Mouse (Mus musculus) MEL (cell line): ENCODE measurements around the gene Magi2. TPM values are rescaled to one million over a fixed set of nuclear protein-coding genes. Genes with fewer than 3 reads are reported as not detected.

Source experiments
- DNase-seq: peaks from one replicate; pipeline ENCODE4 v3.0.0; 2011; ENCODE audit warnings: low read depth, low spot score
- H3K27ac ChIP-seq: 2 replicates; pipeline ENCODE4 v1.5.1; 2012; ENCODE audit warnings: low read depth, mild to moderate bottlenecking, control low read depth, low read length, moderate library complexity; ENCODE audit not compliant: control insufficient read depth
- H3K27me3 ChIP-seq, 2 experiments: fragments of 150-350 bp in 1 of 2; sonication (generic) in 1 of 2; 2 replicates each; pipeline ENCODE4 v1.6.1; 2012; ENCODE audit warnings: low read length in 2 of 2, mild to moderate bottlenecking in 2 of 2, improper control_type of control experiment in 1 of 2, moderate library complexity in 1 of 2; ENCODE audit not compliant: insufficient read depth in 2 of 2, control insufficient read depth in 1 of 2
- H3K36me3 ChIP-seq, 2 experiments: 2 replicates each; pipeline ENCODE4 v1.6.1; 2012 to 2014; ENCODE audit warnings: low read length in 2 of 2, improper control_type of control experiment in 1 of 2, inconsistent platforms in 1 of 2, mild to moderate bottlenecking in 1 of 2; ENCODE audit not compliant: insufficient read depth in 2 of 2, control insufficient read depth in 1 of 2
- H3K4me1 ChIP-seq, 2 experiments: fragments of 150-350 bp in 1 of 2; sonication (generic) in 1 of 2; 2 replicates each; pipeline ENCODE4 v1.6.1; 2012; ENCODE audit warnings: low read length in 2 of 2, improper control_type of control experiment in 1 of 2, mild to moderate bottlenecking in 1 of 2; ENCODE audit not compliant: insufficient read depth in 2 of 2, control insufficient read depth in 1 of 2
- H3K4me3 ChIP-seq, 2 experiments: fragments of 150-350 bp in 1 of 2; sonication (generic) in 1 of 2; 2 replicates each; pipeline ENCODE4 v1.5.1; 2012; ENCODE audit warnings: low read depth in 2 of 2, low read length in 2 of 2, mild to moderate bottlenecking in 2 of 2, moderate library complexity in 2 of 2, control low read depth in 1 of 2, improper control_type of control experiment in 1 of 2; ENCODE audit not compliant: control insufficient read depth in 1 of 2, insufficient read depth in 1 of 2
- H3K79me2 ChIP-seq: 2 replicates; pipeline ENCODE4 v1.6.1; 2012; ENCODE audit warnings: mild to moderate bottlenecking, low read length, moderate library complexity; ENCODE audit not compliant: control insufficient read depth, poor library complexity, insufficient read depth
- H3K9ac ChIP-seq: 2 replicates; pipeline ENCODE4 v1.6.1; 2012; ENCODE audit warnings: low read depth, mild to moderate bottlenecking, control low read depth, low read length, moderate library complexity; ENCODE audit not compliant: control insufficient read depth, poor library complexity, severe bottlenecking
- H3K9me3 ChIP-seq: fragments of 150-350 bp; sonication (generic); replicated peaks from 2 replicates; pipeline ENCODE4 v1.6.1; 2012; ENCODE audit warnings: mild to moderate bottlenecking, low read length, improper control_type of control experiment, moderate library complexity; ENCODE audit not compliant: insufficient read depth
- CTCF ChIP-seq, 3 experiments: IDR thresholded peaks in 2 of 3; conservative IDR thresholded peaks in 1 of 3; 2 replicates each; pipeline ENCODE4 v1.5.1; 2011 to 2012; ENCODE audit warnings: low read length in 3 of 3, low read depth in 2 of 3, mild to moderate bottlenecking in 2 of 3, improper control_type of control experiment in 1 of 3, inconsistent platforms in 1 of 3, mixed read lengths in 1 of 3, moderate library complexity in 1 of 3; ENCODE audit not compliant: control insufficient read depth in 1 of 3, insufficient read depth in 1 of 3, poor library complexity in 1 of 3, severe bottlenecking in 1 of 3
- ELF1 ChIP-seq: IDR thresholded peaks from 2 replicates; pipeline ENCODE4 v1.6.1; 2014; ENCODE audit warnings: low read depth, mild to moderate bottlenecking, inconsistent platforms, low read length, improper control_type of control experiment, moderate library complexity
- GATA1 ChIP-seq: IDR thresholded peaks from 2 replicates; pipeline ENCODE4 v1.6.1; 2011; ENCODE audit warnings: low read depth, low read length, improper control_type of control experiment
- MAZ ChIP-seq: IDR thresholded peaks from 2 replicates; pipeline ENCODE4 v1.6.1; 2012; ENCODE audit warnings: low read depth, mild to moderate bottlenecking, inconsistent platforms, low read length, improper control_type of control experiment
- NRF1 ChIP-seq: IDR thresholded peaks from 2 replicates; pipeline ENCODE4 v1.6.1; 2014; ENCODE audit warnings: low read depth, mild to moderate bottlenecking, inconsistent platforms, low read length, improper control_type of control experiment, moderate library complexity; ENCODE audit not compliant: poor library complexity, insufficient read depth, severe bottlenecking
- POLR2A ChIP-seq, 2 experiments: IDR thresholded peaks; 2 replicates each; pipeline ENCODE4 v1.6.1; 2011 to 2012; ENCODE audit warnings: low read length in 2 of 2, mild to moderate bottlenecking in 2 of 2, control low read depth in 1 of 2, improper control_type of control experiment in 1 of 2, low read depth in 1 of 2, moderate library complexity in 1 of 2; ENCODE audit not compliant: control insufficient read depth in 1 of 2, insufficient read depth in 1 of 2, poor library complexity in 1 of 2
- POLR2AphosphoS5 ChIP-seq: IDR thresholded peaks from 2 replicates; pipeline ENCODE4 v1.6.1; 2012; ENCODE audit warnings: low read depth, borderline replicate concordance, mild to moderate bottlenecking, inconsistent platforms, low read length, moderate library complexity, mixed read lengths
- RAD21 ChIP-seq: IDR thresholded peaks from 2 replicates; pipeline ENCODE4 v1.6.1; 2011; ENCODE audit warnings: mild to moderate bottlenecking, low read depth, low read length, improper control_type of control experiment
- SMC3 ChIP-seq: IDR thresholded peaks from 2 replicates; pipeline ENCODE4 v1.6.1; 2011; ENCODE audit warnings: low read depth, low read length, improper control_type of control experiment
- TAL1 ChIP-seq: IDR thresholded peaks from 2 replicates; pipeline ENCODE4 v1.6.1; 2012; ENCODE audit warnings: mild to moderate bottlenecking, inconsistent platforms, low read length, moderate library complexity, mixed read lengths
- TBP ChIP-seq: IDR thresholded peaks from 2 replicates; pipeline ENCODE4 v1.8.0; 2011; ENCODE audit warnings: low read depth, low read length, improper control_type of control experiment
- UBTF ChIP-seq: IDR thresholded peaks from 2 replicates; pipeline ENCODE4 v1.6.1; 2012; ENCODE audit warnings: low read depth, mild to moderate bottlenecking, inconsistent platforms, low read length, improper control_type of control experiment, moderate library complexity, borderline replicate concordance; ENCODE audit not compliant: insufficient read depth
- USF2 ChIP-seq, 2 experiments: IDR thresholded peaks; 2 replicates each; pipeline ENCODE4 v1.6.1; 2011 to 2012; ENCODE audit warnings: improper control_type of control experiment in 2 of 2, low read length in 2 of 2, borderline replicate concordance in 1 of 2, inconsistent platforms in 1 of 2, low read depth in 1 of 2, mild to moderate bottlenecking in 1 of 2; ENCODE audit not compliant: insufficient read depth in 1 of 2
- ZC3H11A ChIP-seq: IDR thresholded peaks from 2 replicates; pipeline ENCODE4 v1.6.1; 2012; ENCODE audit warnings: low read depth, mild to moderate bottlenecking, inconsistent platforms, low read length, improper control_type of control experiment
- ZMIZ1 ChIP-seq: IDR thresholded peaks from 2 replicates; pipeline ENCODE4 v1.6.1; 2012; ENCODE audit warnings: low read depth, mild to moderate bottlenecking, inconsistent platforms, low read length, improper control_type of control experiment, moderate library complexity
- ZNF384 ChIP-seq: IDR thresholded peaks from 2 replicates; pipeline ENCODE4 v1.6.1; 2012; ENCODE audit warnings: low read depth, mild to moderate bottlenecking, inconsistent platforms, low read length, improper control_type of control experiment
- polyA plus RNA-seq, 2 experiments: library from polyadenylated mRNA; stranded (reverse) in 1 of 2; unstranded in 1 of 2; fragments of >175 nt in 1 of 2; fragments of >200 nt in 1 of 2; gene quantifications; 2 replicates each; pipeline versions ENCODE4 v1.2.1 to v1.2.4; 2012; ENCODE audit warnings: low replicate concordance in 2 of 2, low read depth in 1 of 2; ENCODE audit not compliant: insufficient read length in 2 of 2, insufficient read depth in 1 of 2, missing spikeins in 1 of 2
- total RNA-seq: library from RNA; depleted of rRNA; stranded (reverse); fragments of 300-350 nt; gene quantifications from 2 replicates; pipeline ENCODE4 v1.2.3, GENCODE M21; 2012

The Magi2 gene
- total and polyA plus RNA-seq, 3 experiments = 0.46 to 0.47 TPM; not detected in 1

- H3K36me3 ChIP-seq = no peaks in the 10 kb centered on the region
- no peaks in the 10 kb centered on the region for H3K79me2 ChIP-seq
- no peaks in the 10 kb centered on the region for H3K27me3 ChIP-seq
- no peaks in the 10 kb centered on the region for H3K9me3 ChIP-seq
- no peak for TF ChIP-seq NRF1
- no peak for TF ChIP-seq UBTF
- TF ChIP-seq ELF1 = no peak
- no peak for TF ChIP-seq TAL1
- TF ChIP-seq ZMIZ1 = no peak
- TF ChIP-seq ZNF384 = peak; percentile 24; the same call in 1 of the 2 replicates
- TF ChIP-seq POLR2AphosphoS5 = no peak
- TF ChIP-seq POLR2A (IDR thresholded peaks at IDR 0.05; ENCODE audit: control insufficient read depth in 1 of 2, insufficient read depth in 1 of 2, low read depth in 1 of 2, low read length in 2 of 2, poor library complexity in 1 of 2) = no peak
- TF ChIP-seq ZC3H11A = peak; percentile 53
- TF ChIP-seq SMC3 = peak; percentile 59
- peak; percentile 6 to 55 (median 10); a peak in 2 of 6 replicates for TF ChIP-seq CTCF (IDR thresholded peaks at IDR 0.05 in 2 of 3, conservative IDR thresholded peaks at IDR 0.05 in 1 of 3; ENCODE audit: control insufficient read depth in 1 of 3, insufficient read depth in 1 of 3, low read depth in 2 of 3, low read length in 3 of 3, poor library complexity in 1 of 3, severe bottlenecking in 1 of 3)
- peak; percentile 66 for TF ChIP-seq RAD21
- TF ChIP-seq USF2 (IDR thresholded peaks at IDR 0.05; ENCODE audit: borderline replicate concordance in 1 of 2, insufficient read depth in 1 of 2, low read depth in 1 of 2, low read length in 2 of 2) = no peak
- H3K9ac ChIP-seq = no peak overlapping the region
- no peak overlapping the region for H3K4me3 ChIP-seq
- no peak overlapping the region for H3K27ac ChIP-seq
- no peaks in the 10 kb centered on the region for H3K4me1 ChIP-seq
- DNase-seq = peak; percentile 46
These were observed 295.3 kb downstream of the Magi2 start for GRCm38 (mm10) chr5:19522168-19522567.

GRCm38 (mm10) chr5:19539348-19539747 is 312.5 kb downstream of the Magi2 start:
- H3K9ac ChIP-seq = no peak overlapping the region
- H3K4me3 ChIP-seq = no peak overlapping the region
- H3K27ac ChIP-seq = no peak overlapping the region
- no peaks in the 10 kb centered on the region for H3K9me3 ChIP-seq
- no peak for TF ChIP-seq ELF1
- no peak for DNase-seq
- no peaks in the 10 kb centered on the region for H3K36me3 ChIP-seq
- H3K27me3 ChIP-seq = no peaks in the 10 kb centered on the region; a peak in 1 of 4 replicates
- no peaks in the 10 kb centered on the region for H3K4me1 ChIP-seq
- H3K79me2 ChIP-seq = no peaks in the 10 kb centered on the region

DNA sequence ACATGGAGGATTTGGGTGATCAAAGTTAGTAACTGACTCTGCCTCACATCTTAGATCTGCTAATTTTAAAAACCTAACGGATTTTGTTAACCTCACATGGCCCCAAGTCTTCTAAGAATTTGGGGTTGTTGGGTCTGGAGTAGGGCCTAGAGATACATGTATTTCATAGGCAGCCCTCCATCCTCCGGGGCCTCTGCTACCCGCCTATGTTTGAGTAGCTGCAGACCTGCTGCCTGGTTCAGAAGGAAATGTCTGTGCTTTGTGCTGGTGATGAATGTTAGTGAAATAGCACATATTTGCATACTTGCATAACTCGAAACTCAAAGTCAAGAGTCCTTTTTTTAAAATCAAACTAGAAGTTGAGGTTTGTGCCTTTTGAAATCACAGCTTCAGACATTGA is 319.6 kb downstream of the Magi2 start:
- Histone ChIP-seq H3K36me3 (no peaks in the 10 kb centered on the region), H3K79me2 (no peaks in the 10 kb centered on the region), H3K27ac (no peak overlapping the region), H3K27me3 (no peaks in the 10 kb centered on the region), H3K4me1 (no peaks in the 10 kb centered on the region), H3K9me3 (no peaks in the 10 kb centered on the region), H3K9ac (no peak overlapping the region), H3K4me3 (no peak overlapping the region)
- no peak for DNase-seq
- no peak for TF ChIP-seq MAZ
- no peak for TF ChIP-seq TBP
- TF ChIP-seq POLR2A (IDR thresholded peaks at IDR 0.05; ENCODE audit: control insufficient read depth in 1 of 2, insufficient read depth in 1 of 2, low read depth in 1 of 2, low read length in 2 of 2, poor library complexity in 1 of 2) = no peak
- no peak for TF ChIP-seq GATA1
- no peak for TF ChIP-seq USF2 (IDR thresholded peaks at IDR 0.05; ENCODE audit: borderline replicate concordance in 1 of 2, insufficient read depth in 1 of 2, low read depth in 1 of 2, low read length in 2 of 2)
- TF ChIP-seq TAL1 = no peak
